Mouse (Mus musculus) frontal cortex, adult (tissue): ENCODE results near the gene Olfr463.

Source experiments
- ATAC-seq: cut with Nextera tagmentation; 2 replicates; pipeline ENCODE4 v1.9.2; 2017; ENCODE audit warnings: mild to moderate bottlenecking, moderate library complexity, mixed read lengths; ENCODE audit not compliant: low TSS enrichment

The Olfr463 gene

GRCm38 (mm10) chr11:87847884-87848283 is 49.3 kb downstream of the Olfr463 start:
- ATAC-seq, result no peak

- no peak for ATAC-seq
Measured at GRCm38 (mm10) chr11:87846968-87847600, 50.1 kb downstream of the Olfr463 start.
